ENCODE assay signal across 14 mouse cellular contexts in genomic region chr14:100132479-100132878, GRCm38 (mm10).
"Had no signal": no experiment of that assay in that cellular context is flagged by ENCODE, and none has a peak within 500 bp of the region (broad histone marks: within the 10 kb centered on the region; RNA-seq: fewer than 3 reads in every experiment).

No protein-coding gene starts in this region.

- H3K4me1 ChIP-seq: limb, embryonic 12.5 days; liver, embryonic 13.5 days; lung, embryonic 15.5 days; midbrain, embryonic 15.5 days had no signal

- H3K9ac ChIP-seq: limb, embryonic 12.5 days; liver, embryonic 13.5 days; lung, embryonic 15.5 days; midbrain, embryonic 15.5 days; neural tube, embryonic 13.5 days had no signal

- ATAC-seq: intestine, embryonic 16.5 days; midbrain, embryonic 15.5 days had no signal

- H3K4me2 ChIP-seq: limb, embryonic 12.5 days; liver, embryonic 13.5 days; lung, embryonic 15.5 days; midbrain, embryonic 15.5 days; neural tube, embryonic 13.5 days had no signal

- H3K4me3 ChIP-seq: limb, embryonic 12.5 days; liver, embryonic 13.5 days; lung, embryonic 15.5 days; midbrain, embryonic 10.5 days; midbrain, embryonic 15.5 days; neural tube, embryonic 13.5 days had no signal

- H3K27ac ChIP-seq: limb, embryonic 12.5 days; liver, embryonic 13.5 days; lung, embryonic 15.5 days; midbrain, embryonic 10.5 days; midbrain, embryonic 15.5 days; neural tube, embryonic 13.5 days had no signal

- H3K27me3 ChIP-seq: limb, embryonic 12.5 days; liver, embryonic 13.5 days; lung, embryonic 15.5 days; midbrain, embryonic 15.5 days; neural tube, embryonic 13.5 days had no signal

- DNase-seq: kidney, adult 2 months; liver, embryonic 13.5 days; lung, postnatal 4 days; retina, postnatal 1 day; right cerebral cortex, postnatal 4 days; spleen, adult 18-20 months; thymus, adult 2 months; thymus, postnatal 25 days had no signal

- H3K36me3 ChIP-seq: limb, embryonic 12.5 days; liver, embryonic 13.5 days; lung, embryonic 15.5 days; midbrain, embryonic 10.5 days; midbrain, embryonic 15.5 days; neural tube, embryonic 13.5 days had no signal

- H3K9me3 ChIP-seq: limb, embryonic 12.5 days; liver, embryonic 13.5 days; lung, embryonic 15.5 days; midbrain, embryonic 10.5 days; midbrain, embryonic 15.5 days; neural tube, embryonic 13.5 days had no signal
